Comparison of ENCODE assay signal across 8 mouse cellular contexts in the genomic region with DNA sequence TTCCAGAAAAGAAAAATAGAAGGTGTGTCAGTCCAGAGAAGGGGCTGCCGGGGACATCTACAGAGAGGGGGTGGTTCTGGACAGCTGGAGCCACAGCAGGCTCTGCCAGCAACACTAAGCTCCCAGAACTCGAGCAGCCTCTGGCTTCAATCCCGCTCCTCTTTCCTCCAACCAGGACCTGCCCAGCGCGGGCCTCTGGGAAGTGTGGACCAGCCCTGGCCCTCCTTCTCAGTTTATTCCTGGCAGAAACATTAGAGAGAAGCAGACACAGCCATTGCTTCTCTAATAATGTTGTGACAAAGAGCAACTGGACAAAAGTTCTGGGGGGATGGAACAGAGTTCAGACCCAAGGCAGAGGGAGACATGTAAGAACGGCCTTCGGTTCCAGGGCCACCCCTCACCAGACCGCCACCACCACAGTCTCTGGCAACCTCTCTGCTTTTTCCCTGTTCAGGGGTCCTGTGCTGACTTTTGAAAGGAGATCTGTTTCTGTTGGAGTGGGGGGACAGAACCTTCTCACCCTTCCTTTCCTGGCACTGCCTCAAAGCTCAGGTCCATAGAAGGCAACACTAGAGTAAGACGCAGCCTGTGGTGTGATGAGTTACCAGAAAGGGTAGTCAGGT.
DNase-seq lines count a peak whose midpoint lies in the region; ATAC-seq lines count a peak whose summit lies in the region.

No protein-coding gene starts in this region.

- H3K36me3 ChIP-seq in heart, embryonic 11.5 days (ENCODE audit: control insufficient read depth, insufficient read depth, low read length) = peaks cover 12% of the 10 kb centered on the region
- no peaks in the 10 kb centered on the region for H3K36me3 ChIP-seq in intestine, embryonic 16.5 days (ENCODE audit: control insufficient read depth, insufficient read depth, low read length)
- H3K36me3 ChIP-seq in neural tube, embryonic 15.5 days = no peaks in the 10 kb centered on the region

- DNase-seq in heart, adult 11 months = peak; percentile 99
- DNase-seq in adipocyte (ENCODE audit: low spot score) = peak; percentile 61
- DNase-seq in gastrocnemius, postnatal 10 days = peak; percentile 82
- DNase-seq in thymus, postnatal 0 days (ENCODE audit: low spot score) = no peak
- no peak for DNase-seq in spleen, postnatal 14 days (ENCODE audit: low spot score in 2 of 2)

- H3K27ac ChIP-seq in heart, embryonic 11.5 days (ENCODE audit: low read depth, low read length) = no peak overlapping the region
- peak overlapping the region; percentile 81 for H3K27ac ChIP-seq in intestine, embryonic 16.5 days (ENCODE audit: low read length)
- H3K27ac ChIP-seq in neural tube, embryonic 15.5 days (replicated peaks) = peak overlapping the region; percentile 74

- H3K4me2 ChIP-seq in heart, embryonic 11.5 days = no peak overlapping the region
- H3K4me2 ChIP-seq in intestine, embryonic 16.5 days (ENCODE audit: low read depth, low read length) = no peak overlapping the region
- no peak overlapping the region for H3K4me2 ChIP-seq in neural tube, embryonic 15.5 days

- H3K9me3 ChIP-seq in heart, embryonic 11.5 days (replicated peaks; ENCODE audit: control insufficient read depth, low read length) = no peaks in the 10 kb centered on the region
- no peaks in the 10 kb centered on the region for H3K9me3 ChIP-seq in intestine, embryonic 16.5 days (ENCODE audit: control insufficient read depth, low read length)
- H3K9me3 ChIP-seq in neural tube, embryonic 15.5 days (replicated peaks) = no peaks in the 10 kb centered on the region

- WGBS in heart, embryonic 11.5 days (ENCODE audit: insufficient replicate concordance) = 83% methylated on average over 9 of the region's 9 CpGs
- WGBS in intestine, embryonic 16.5 days = 56% methylated on average over 9 of the region's 9 CpGs
- 74% methylated on average over 9 of the region's 9 CpGs for WGBS in neural tube, embryonic 15.5 days

- H3K9ac ChIP-seq in heart, embryonic 11.5 days (ENCODE audit: low read depth, low read length) = no peak overlapping the region
- H3K9ac ChIP-seq in intestine, embryonic 16.5 days (ENCODE audit: low read depth, low read length) = no peak overlapping the region
- no peak overlapping the region for H3K9ac ChIP-seq in neural tube, embryonic 15.5 days (replicated peaks)

- H3K27me3 ChIP-seq in heart, embryonic 11.5 days (ENCODE audit: control insufficient read depth, insufficient read depth, low read length) = no peaks in the 10 kb centered on the region; the same call in 1 of the 2 replicates
- H3K27me3 ChIP-seq in intestine, embryonic 16.5 days (replicated peaks; ENCODE audit: control insufficient read depth, insufficient read depth, low read length) = no peaks in the 10 kb centered on the region
- no peaks in the 10 kb centered on the region for H3K27me3 ChIP-seq in neural tube, embryonic 15.5 days (replicated peaks)

- no peak overlapping the region for H3K4me3 ChIP-seq in heart, embryonic 11.5 days (ENCODE audit: low read depth, low read length)
- no peak overlapping the region for H3K4me3 ChIP-seq in intestine, embryonic 16.5 days (ENCODE audit: low read length)
- no peak overlapping the region for H3K4me3 ChIP-seq in neural tube, embryonic 15.5 days (replicated peaks)

- ATAC-seq in heart, embryonic 11.5 days (replicated peaks; ENCODE audit: insufficient number of reproducible peaks, low FRiP score, low TSS enrichment) = no peak
- ATAC-seq in intestine, embryonic 16.5 days = peak; percentile 73
- 0 out of 2 replicates have a peak, but pooled peaks have one; percentile 27 for ATAC-seq in neural tube, embryonic 15.5 days (ENCODE audit: low FRiP score)

- peaks cover 59% of the 10 kb centered on the region for H3K4me1 ChIP-seq in heart, embryonic 11.5 days (ENCODE audit: control insufficient read depth, insufficient read depth, low read length)
- H3K4me1 ChIP-seq in intestine, embryonic 16.5 days (ENCODE audit: control insufficient read depth, insufficient read depth, low read length) = peaks cover 18% of the 10 kb centered on the region
- peaks cover 16% of the 10 kb centered on the region for H3K4me1 ChIP-seq in neural tube, embryonic 15.5 days

Comparison
In these comparisons a context has a peak if more than half of its experiments do, and no peak if none do; other contexts are left out.
1. DNase-seq: peak in heart, adult 11 months (single experiment), adipocyte (single experiment) and gastrocnemius, postnatal 10 days (single experiment); none in thymus, postnatal 0 days (single experiment) and spleen, postnatal 14 days (0 of 2).